Mouse (Mus musculus) liver, embryonic 14.5 days (tissue): ENCODE measurements around the gene Pls3.

Experiments
- CTCF ChIP-seq: IDR thresholded peaks from 2 replicates; pipeline ENCODE4 v1.5.1; 2016; ENCODE audit warnings: antibody characterized with exemption, low read depth, control low read depth
- EP300 ChIP-seq: IDR thresholded peaks from 2 replicates; pipeline ENCODE4 v1.6.1; 2016; ENCODE audit warnings: antibody characterized with exemption, low read depth

GRCm38 (mm10) chrX:75842120-75842519 lies 32.9 kb downstream of the Pls3 start:
- no peak for TF ChIP-seq CTCF
- no peak for TF ChIP-seq EP300
